Mouse (Mus musculus): ENCODE data around the gene Rcc2. TPM values are rescaled to one million over a fixed set of nuclear protein-coding genes. Genes with fewer than 3 reads are reported as not detected.
A peak's percentile ranks its signal among the peaks of the same experiment; 100 is the strongest.

Rcc2 gene
- polyA plus RNA-seq (2021), result 84.8 TPM

- no peak for TF ChIP-seq CTCF (IDR thresholded peaks at IDR 0.05)
- DNase-seq (ENCODE audit: low read depth, low spot score), result no peak
- ATAC-seq, result no peak
- no peaks in the 10 kb centered on the region for H3K27me3 ChIP-seq
- in situ Hi-C loops (cut with MboI; ENCODE audit: low pct_unique_long_range_greater_than_20kb), result no loop called here
- ChIA-PET POLR2A (interaction anchor here (0.6 to 1.0 kb wide), 3 partner anchors 13 to 58 kb away, joined by 3 to 4 read pairs (median 3); no protein-coding TSS in a partner anchor), CTCF (interaction anchor here (1.2 to 2.1 kb wide), 2 partner anchors 16 to 245 kb away, joined by 4 to 5 read pairs; no protein-coding TSS in a partner anchor)
Observed at GRCm38 (mm10) chr4:140700269-140701018, at the start of gene Rcc2. Gene Rcc2 (plus strand): TSS chr4:140700541.

- TF ChIP-seq CTCF (IDR thresholded peaks at IDR 0.05), result no peak
- CTCF ChIA-PET, result interaction anchor here (1.9 kb wide), 1 partner anchor 15 kb away, joined by 4 read pairs; no protein-coding TSS in a partner anchor
- ATAC-seq (no peak), DNase-seq (ENCODE audit: low read depth, low spot score) (no peak)
- POLR2A ChIA-PET, result no interaction called here
- in situ Hi-C loops (cut with MboI; ENCODE audit: low pct_unique_long_range_greater_than_20kb), result no loop called here
- H3K27me3 ChIP-seq, result no peaks in the 10 kb centered on the region
Observed at GRCm38 (mm10) chr4:140653835-140654583, 46.3 kb upstream of the Rcc2 start.

DNA sequence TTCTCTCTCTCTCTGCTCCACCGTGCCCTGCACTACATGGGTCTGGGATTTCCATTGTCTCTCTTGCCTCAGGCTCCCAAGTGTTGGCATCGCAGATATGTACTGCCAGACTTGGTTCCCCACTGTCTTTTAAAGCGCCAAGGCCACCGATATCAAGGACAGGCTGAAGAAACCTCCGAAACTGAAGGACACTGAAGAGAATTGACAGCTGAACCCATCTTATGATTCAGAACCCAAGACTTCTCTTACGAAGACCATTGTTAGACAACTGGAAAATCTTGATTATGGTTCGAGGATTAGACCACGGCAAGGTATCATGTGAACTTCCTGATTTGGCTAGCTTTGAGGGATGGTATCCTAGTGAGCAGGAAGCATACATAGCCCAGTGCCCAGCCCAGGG lies 45.5 kb upstream of the Rcc2 start:
- POLR2A ChIA-PET, result no interaction called here
- TF ChIP-seq CTCF (IDR thresholded peaks at IDR 0.05), result no peak
- in situ Hi-C loops (cut with MboI; ENCODE audit: low pct_unique_long_range_greater_than_20kb), result no loop called here
- DNase-seq (ENCODE audit: low read depth, low spot score), result no peak
- no peaks in the 10 kb centered on the region for H3K27me3 ChIP-seq
- ATAC-seq, result no peak
- CTCF ChIA-PET, result no interaction called here

DNA sequence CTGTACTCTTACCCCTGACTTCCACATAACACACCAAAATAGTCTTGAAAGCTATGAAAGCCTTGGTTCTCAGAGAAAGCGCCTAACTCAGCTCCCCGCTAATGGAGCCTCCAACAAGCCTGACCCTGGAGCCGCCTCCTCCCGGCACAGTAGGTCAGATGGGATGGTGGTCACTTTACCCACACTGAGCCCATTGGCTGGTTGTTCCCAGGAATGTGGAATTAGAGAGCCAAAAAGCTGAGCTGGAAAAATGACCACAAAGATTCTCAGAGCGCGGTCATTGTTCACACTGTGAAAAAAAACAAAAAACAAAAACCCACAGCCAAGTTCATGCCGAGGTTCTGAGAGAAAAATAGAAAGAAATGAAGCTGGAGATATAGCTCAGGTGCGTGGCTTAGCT lies 43.8 kb upstream of the Rcc2 start:
- ChIA-PET CTCF (no interaction called here), POLR2A (interaction anchor here (0.7 kb wide), 1 partner anchor 17 kb away, joined by 5 read pairs; no protein-coding TSS in a partner anchor)
- DNase-seq (ENCODE audit: low read depth, low spot score) (peak; percentile 78), ATAC-seq (peak; percentile 56)
- no peak for TF ChIP-seq CTCF (IDR thresholded peaks at IDR 0.05)
- in situ Hi-C loops (cut with MboI; ENCODE audit: low pct_unique_long_range_greater_than_20kb), result no loop called here
- no peaks in the 10 kb centered on the region for H3K27me3 ChIP-seq

- H3K27me3 ChIP-seq, result no peaks in the 10 kb centered on the region
- POLR2A ChIA-PET, result interaction anchor here (1.3 kb wide), 1 partner anchor 10 kb away, joined by 6 read pairs; no protein-coding TSS in a partner anchor
- no peak for DNase-seq (ENCODE audit: low read depth, low spot score)
- CTCF ChIA-PET, result no interaction called here
- TF ChIP-seq CTCF (IDR thresholded peaks at IDR 0.05), result no peak
- peak; percentile 42 for ATAC-seq
- in situ Hi-C loops (cut with MboI; ENCODE audit: low pct_unique_long_range_greater_than_20kb), result no loop called here
Observed at GRCm38 (mm10) chr4:140657681-140658575, 42.4 kb upstream of the Rcc2 start.

GRCm38 (mm10) chr4:140661406-140662022 lies 38.8 kb upstream of the Rcc2 start:
- TF ChIP-seq CTCF (IDR thresholded peaks at IDR 0.05), result no peak
- H3K27me3 ChIP-seq, result no peaks in the 10 kb centered on the region
- CTCF ChIA-PET, result interaction anchor here (1.1 kb wide), 1 partner anchor 11 kb away, joined by 3 read pairs; no protein-coding TSS in a partner anchor
- POLR2A ChIA-PET, result interaction anchor here (0.6 kb wide), 1 partner anchor 19 kb away, joined by 7 read pairs; no protein-coding TSS in a partner anchor
- DNase-seq (ENCODE audit: low read depth, low spot score), result no peak
- in situ Hi-C loops (cut with MboI; ENCODE audit: low pct_unique_long_range_greater_than_20kb), result no loop called here
- ATAC-seq, result no peak

GRCm38 (mm10) chr4:140662453-140662852 lies 37.9 kb upstream of the Rcc2 start:
- no peaks in the 10 kb centered on the region for H3K27me3 ChIP-seq
- CTCF ChIA-PET, result interaction anchor here (1.1 kb wide), 1 partner anchor 12 kb away, joined by 3 read pairs; no protein-coding TSS in a partner anchor
- no peak for TF ChIP-seq CTCF (IDR thresholded peaks at IDR 0.05)
- in situ Hi-C loops (cut with MboI; ENCODE audit: low pct_unique_long_range_greater_than_20kb), result no loop called here
- POLR2A ChIA-PET, result no interaction called here
- ATAC-seq, result no peak
- no peak for DNase-seq (ENCODE audit: low read depth, low spot score)

DNA sequence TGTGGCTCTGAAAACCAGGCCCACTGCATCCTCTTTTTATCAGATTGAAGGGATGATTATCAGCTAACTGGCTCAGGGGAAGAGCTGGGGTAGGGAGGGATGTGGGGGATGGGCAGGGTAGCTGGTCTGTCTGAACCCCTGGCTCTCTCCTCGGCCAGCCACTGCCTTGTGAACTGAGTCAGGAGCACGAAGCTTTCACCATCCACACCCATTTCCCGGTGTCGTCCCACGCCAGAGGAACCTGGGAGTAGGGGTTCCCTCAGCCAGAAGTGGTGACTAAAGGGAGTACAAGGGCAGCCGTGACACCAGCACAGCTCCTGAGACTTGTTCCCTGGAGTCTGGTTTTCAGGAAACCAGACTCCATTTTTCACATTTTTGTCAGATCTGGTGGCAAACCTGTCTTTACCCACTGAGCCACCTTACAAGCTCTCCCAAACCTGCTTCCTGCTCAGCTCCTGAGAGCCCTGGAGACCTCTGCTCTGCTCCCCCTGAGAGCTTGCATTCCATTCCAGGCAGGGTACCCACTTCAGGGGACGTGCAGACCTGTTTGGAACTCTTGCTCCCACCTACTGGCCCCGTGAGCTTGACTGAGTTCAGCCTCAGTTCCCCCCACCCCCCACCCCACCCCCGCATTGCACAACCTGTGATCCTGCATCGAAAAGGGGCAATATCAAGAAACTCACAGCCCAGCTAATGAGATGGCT lies 37.3 kb upstream of the Rcc2 start:
- in situ Hi-C loops (cut with MboI; ENCODE audit: low pct_unique_long_range_greater_than_20kb), result no loop called here
- ATAC-seq, result no peak
- ChIA-PET CTCF (interaction anchor here (1.1 kb wide), 1 partner anchor 12 kb away, joined by 3 read pairs; no protein-coding TSS in a partner anchor), POLR2A (no interaction called here)
- no peak for DNase-seq (ENCODE audit: low read depth, low spot score)
- TF ChIP-seq CTCF (IDR thresholded peaks at IDR 0.05), result no peak
- no peaks in the 10 kb centered on the region for H3K27me3 ChIP-seq

GRCm38 (mm10) chr4:140665053-140665452 lies 35.3 kb upstream of the Rcc2 start:
- no peak for ATAC-seq
- ChIA-PET CTCF (interaction anchor here (1.0 kb wide), 1 partner anchor 28 kb away, joined by 3 read pairs; no protein-coding TSS in a partner anchor), POLR2A (no interaction called here)
- in situ Hi-C loops (cut with MboI; ENCODE audit: low pct_unique_long_range_greater_than_20kb), result loop anchor here (5.0 kb wide), 1 partner anchor 48 kb away; no protein-coding TSS in a partner anchor
- H3K27me3 ChIP-seq, result no peaks in the 10 kb centered on the region
- no peak for DNase-seq (ENCODE audit: low read depth, low spot score)
- no peak for TF ChIP-seq CTCF (IDR thresholded peaks at IDR 0.05)

Measured in Patski (cell line).